In genomic region chr1:180510442-180510841, GRCm38 (mm10) we compare ENCODE assay signal across 8 mouse cellular contexts. TPM values are rescaled to one million over a fixed set of nuclear protein-coding genes. Genes with fewer than 3 reads are reported as not detected.
A peak's percentile ranks its signal among the peaks of the same experiment; 100 is the strongest.
DNase-seq lines count a peak whose midpoint lies in the region; ATAC-seq and TF ChIP-seq lines count a peak whose summit lies in the region.

No protein-coding gene starts in this region.

- TF ChIP-seq CTCF in lung, adult 2 months (IDR thresholded peaks at IDR 0.05; ENCODE audit: insufficient read depth, low read length) = no peak

- intact Hi-C loops in left cerebral cortex, postnatal 14 days (cut with DNase I) = no loop called here

- 33% methylated on average over 15 of the region's 15 CpGs for WGBS in lung, adult 2 months

- H3K4me3 ChIP-seq in lung, adult 2 months (replicated peaks; ENCODE audit: extremely low read depth, low read depth, low read length) = no peak overlapping the region

- ATAC-seq in neutrophil, adult 5-6 weeks (ENCODE audit: extremely low read depth, insufficient number of reproducible peaks, low FRiP score, poor library complexity, severe bottlenecking) = 0 out of 2 replicates have a peak, but pooled peaks have one; percentile 24

- peak; percentile 20 to 27 for DNase-seq in lung, adult 18-20 months
- DNase-seq in lung, adult 2 months = no peak
- peak; percentile 64 to 76 for DNase-seq in frontal cortex, postnatal 36 days (ENCODE audit: low spot score in 2 of 2)
- peak; percentile 66 to 67 for DNase-seq in left cerebral cortex, postnatal 14 days (ENCODE audit: low spot score in 2 of 2)
- DNase-seq in gastrocnemius, postnatal 25 days = no peak
- no peak for DNase-seq in adrenal gland, postnatal 25 days
- DNase-seq in gastrocnemius, postnatal 10 days = no peak

- TF ChIP-seq POLR2A in lung, adult 2 months (IDR thresholded peaks at IDR 0.05; ENCODE audit: borderline replicate concordance, extremely low read depth, low read depth, low read length) = no peak

- no peaks in the 10 kb centered on the region for H3K4me1 ChIP-seq in lung, adult 2 months (ENCODE audit: control insufficient read depth, insufficient read depth, low read length)

RNA-seq across cellular contexts. Expression of gene Stum, which starts 27.1 kb away (rescaled TPM):
- polyA plus RNA-seq in lung, adult 2 months (2012; rRNA removed) = 4.2 and 6.2 TPM in 2 replicates
- 100 to 1,000 TPM; 146 to 150 TPM for total RNA-seq in left cerebral cortex, postnatal 14 days (2021)
- 0.12 and 0.70 TPM in 2 replicates for total RNA-seq in neutrophil, adult 5-6 weeks (2017)
- total RNA-seq in gastrocnemius, postnatal 25 days (2021) = under 1 TPM; 0.43 to 0.49 TPM
- 0.12 and 0.57 TPM in 2 replicates for total RNA-seq in adrenal gland, postnatal 25 days (2021)
- total RNA-seq in gastrocnemius, postnatal 10 days (2021) = 1 to 10 TPM; 1.2 to 2.1 TPM

RNA-seq across cellular contexts. Expression of gene Parp1, which starts 58.3 kb away (rescaled TPM):
- polyA plus RNA-seq in lung, adult 2 months (2012; rRNA removed) = 17.7 and 20.1 TPM in 2 replicates
- 100 to 1,000 TPM; 102 to 109 TPM for total RNA-seq in left cerebral cortex, postnatal 14 days (2021)
- 195 and 202 TPM in 2 replicates for total RNA-seq in neutrophil, adult 5-6 weeks (2017)
- total RNA-seq in gastrocnemius, postnatal 25 days (2021) = 10 to 100 TPM; 50.8 to 52.7 TPM
- 92.2 and 114 TPM in 2 replicates for total RNA-seq in adrenal gland, postnatal 25 days (2021)
- total RNA-seq in gastrocnemius, postnatal 10 days (2021) = 10 to 100 TPM; 58.0 to 63.8 TPM

Comparison
In these comparisons a context has a peak if more than half of its experiments do, and no peak if none do; other contexts are left out.
1. DNase-seq: peak in lung, adult 18-20 months (2 of 2), frontal cortex, postnatal 36 days (2 of 2) and left cerebral cortex, postnatal 14 days (2 of 2); none in lung, adult 2 months (single experiment), gastrocnemius, postnatal 25 days (single experiment), adrenal gland, postnatal 25 days (single experiment) and gastrocnemius, postnatal 10 days (single experiment).
2. RNA of gene Stum, which starts 27.1 kb away (total RNA-seq): 146 to 150 TPM in left cerebral cortex, postnatal 14 days; 1.2 to 2.1 TPM in gastrocnemius, postnatal 10 days, 0.12 to 0.70 TPM in neutrophil, adult 5-6 weeks, 0.43 to 0.49 TPM in gastrocnemius, postnatal 25 days and 0.12 to 0.57 TPM in adrenal gland, postnatal 25 days; every median in the first group is over 10 times any median in the second.